Mouse (Mus musculus) liver, embryonic 16.5 days (tissue): Measurements from ENCODE around the gene 2310039H08Rik. TPM values are rescaled to one million over a fixed set of nuclear protein-coding genes. Genes with fewer than 3 reads are reported as not detected.

Source experiments
- ATAC-seq: fragments of 200-750 bp; cut with Nextera tagmentation; 2 replicates; pipeline ENCODE4 v1.8.0; 2017; ENCODE audit warnings: low read depth, mild to moderate bottlenecking, moderate number of reproducible peaks, moderate library complexity
- H3K27ac ChIP-seq: fragments of 300-500 bp; sonication (generic); 2 replicates; pipeline ENCODE4 v1.5.1; 2014; ENCODE audit warnings: mild to moderate bottlenecking, low read length
- H3K27me3 ChIP-seq: fragments of 300-500 bp; sonication (generic); 2 replicates; pipeline ENCODE4 v1.6.1; 2014; ENCODE audit warnings: low read depth, low read length, mixed read lengths; ENCODE audit not compliant: control insufficient read depth, insufficient read depth
- H3K36me3 ChIP-seq: fragments of 300-500 bp; sonication (generic); 2 replicates; pipeline ENCODE4 v1.6.1; 2014; ENCODE audit warnings: mild to moderate bottlenecking; ENCODE audit not compliant: control insufficient read depth, insufficient read depth
- H3K4me1 ChIP-seq: fragments of 300-500 bp; sonication (generic); 2 replicates; pipeline ENCODE4 v1.6.1; 2014; ENCODE audit warnings: low read depth, low read length, mixed read lengths; ENCODE audit not compliant: control insufficient read depth
- H3K4me2 ChIP-seq: fragments of 300-500 bp; sonication (generic); 2 replicates; pipeline ENCODE4 v1.6.1; 2014; ENCODE audit warnings: low read depth, low read length, mixed read lengths
- H3K4me3 ChIP-seq: fragments of 300-500 bp; sonication (generic); 2 replicates; pipeline ENCODE4 v1.5.1; 2014; ENCODE audit warnings: low read depth, mild to moderate bottlenecking, low read length
- H3K9ac ChIP-seq: fragments of 300-500 bp; sonication (generic); 2 replicates; pipeline ENCODE4 v1.6.1; 2014; ENCODE audit warnings: low read depth, low read length
- H3K9me3 ChIP-seq: fragments of 300-500 bp; sonication (generic); replicated peaks from 2 replicates; pipeline ENCODE4 v1.6.1; 2016; ENCODE audit warnings: low read length; ENCODE audit not compliant: control insufficient read depth
- WGBS: fragments of 180-500 bp; shearing (Covaris S2); extraction: QIAGEN DNeasy Blood & Tissue Kit; methylation state at CpG from one replicate; pipeline ENCODE4 v1.1.7; 2014; ENCODE audit not compliant: insufficient replicate concordance; 5-methylcytosine and 5-hydroxymethylcytosine counted together
- polyA plus RNA-seq: library from polyadenylated mRNA; unstranded; fragments of >200 nt; fragmentation: Nextera tagmentation; extraction: Ambion mirVana; gene quantifications from 2 replicates; pipeline ENCODE4 v1.2.1, GENCODE M21; 2015

Gene 2310039H08Rik
- polyA plus RNA-seq = 56.1 and 56.6 TPM in 2 replicates

DNA sequence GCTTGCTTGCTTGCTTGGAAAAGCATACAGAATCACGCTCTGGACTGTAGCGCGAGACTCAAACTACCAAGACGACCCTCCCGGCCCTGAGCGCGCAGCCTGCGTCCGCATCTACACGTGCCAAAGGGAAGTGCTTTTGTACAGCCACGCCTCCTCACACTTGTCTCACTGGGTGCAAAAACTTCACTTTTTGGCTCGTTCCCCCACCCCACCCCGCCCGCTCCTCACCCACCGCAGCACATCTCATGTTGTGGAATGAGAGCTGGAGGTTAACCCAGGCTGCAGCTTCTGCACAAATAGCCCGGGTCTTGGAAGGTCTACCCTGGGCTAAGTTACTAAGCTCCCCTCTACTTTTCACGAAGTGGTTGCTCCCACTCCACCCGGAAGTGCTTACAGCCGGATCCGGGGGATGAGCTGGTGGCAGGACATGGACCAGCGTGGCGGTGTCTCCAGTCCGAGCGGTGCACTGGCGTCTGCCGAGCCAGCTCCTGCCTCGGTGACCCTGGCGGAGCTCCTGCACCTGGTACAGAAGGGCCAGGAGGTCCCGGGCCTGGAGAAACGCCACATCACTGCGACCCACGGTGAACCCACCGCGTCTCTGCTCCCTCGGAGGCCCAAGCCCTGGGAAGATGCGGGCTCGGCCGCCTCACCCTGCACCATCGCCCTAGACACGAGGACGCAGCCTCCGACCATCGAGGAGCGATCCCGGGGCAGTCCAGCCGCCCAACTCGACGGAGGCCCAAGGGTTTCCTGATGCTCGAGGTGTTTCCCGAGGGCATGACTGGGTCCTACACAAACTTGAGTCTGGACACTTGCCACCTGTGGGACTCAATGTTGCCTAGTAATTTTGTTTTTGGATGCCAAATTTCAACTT lies at the start of gene 2310039H08Rik:
2310039H08Rik (plus strand) TSS at position 232 of the 874 bp plus-strand sequence.
- WGBS = under 1% methylated on average over 50 of the region's 50 CpGs

GRCm38 (mm10) chr17:46724477-46725084 lies 47.9 kb upstream of the 2310039H08Rik start:
- no peak overlapping the region for H3K27ac ChIP-seq
- H3K9ac ChIP-seq = no peak overlapping the region
- H3K36me3 ChIP-seq = no peaks in the 10 kb centered on the region
- no peak for ATAC-seq
- H3K27me3 ChIP-seq = 0 out of 2 replicates have a peak, but pooled peaks cover 2% of the 10 kb centered on the region
- H3K4me1 ChIP-seq = no peaks in the 10 kb centered on the region; the same call in 1 of the 2 replicates
- no peak overlapping the region for H3K4me2 ChIP-seq
- no peaks in the 10 kb centered on the region for H3K9me3 ChIP-seq
- 78% methylated on average over 14 of the region's 20 CpGs for WGBS
- H3K4me3 ChIP-seq = no peak overlapping the region

More for the DNA sequence above, at the start of gene 2310039H08Rik:
- peak; percentile 84 for ATAC-seq
- peaks cover 19% of the 10 kb centered on the region for H3K36me3 ChIP-seq
- no peaks in the 10 kb centered on the region for H3K27me3 ChIP-seq
- peak within 1 kb of the TSS; percentile 85 for H3K27ac ChIP-seq
- peaks cover 24% of the 10 kb centered on the region for H3K4me1 ChIP-seq
- H3K4me2 ChIP-seq = peak within 1 kb of the TSS; percentile 73
- H3K9me3 ChIP-seq = no peaks in the 10 kb centered on the region
- H3K9ac ChIP-seq = peak within 1 kb of the TSS; percentile 85
- H3K4me3 ChIP-seq = peak within 1 kb of the TSS; percentile 88

GRCm38 (mm10) chr17:46725273-46725672 lies 47.2 kb upstream of the 2310039H08Rik start:
- no peaks in the 10 kb centered on the region for H3K36me3 ChIP-seq
- H3K4me1 ChIP-seq = no peaks in the 10 kb centered on the region; the same call in 1 of the 2 replicates
- no peaks in the 10 kb centered on the region for H3K9me3 ChIP-seq
- H3K27ac ChIP-seq = no peak overlapping the region
- H3K4me2 ChIP-seq = no peak overlapping the region
- 0 out of 2 replicates have a peak, but pooled peaks cover 2% of the 10 kb centered on the region for H3K27me3 ChIP-seq
- H3K9ac ChIP-seq = no peak overlapping the region
- H3K4me3 ChIP-seq = no peak overlapping the region
- no peak for ATAC-seq
- 64% methylated on average over 9 of the region's 9 CpGs for WGBS

DNA sequence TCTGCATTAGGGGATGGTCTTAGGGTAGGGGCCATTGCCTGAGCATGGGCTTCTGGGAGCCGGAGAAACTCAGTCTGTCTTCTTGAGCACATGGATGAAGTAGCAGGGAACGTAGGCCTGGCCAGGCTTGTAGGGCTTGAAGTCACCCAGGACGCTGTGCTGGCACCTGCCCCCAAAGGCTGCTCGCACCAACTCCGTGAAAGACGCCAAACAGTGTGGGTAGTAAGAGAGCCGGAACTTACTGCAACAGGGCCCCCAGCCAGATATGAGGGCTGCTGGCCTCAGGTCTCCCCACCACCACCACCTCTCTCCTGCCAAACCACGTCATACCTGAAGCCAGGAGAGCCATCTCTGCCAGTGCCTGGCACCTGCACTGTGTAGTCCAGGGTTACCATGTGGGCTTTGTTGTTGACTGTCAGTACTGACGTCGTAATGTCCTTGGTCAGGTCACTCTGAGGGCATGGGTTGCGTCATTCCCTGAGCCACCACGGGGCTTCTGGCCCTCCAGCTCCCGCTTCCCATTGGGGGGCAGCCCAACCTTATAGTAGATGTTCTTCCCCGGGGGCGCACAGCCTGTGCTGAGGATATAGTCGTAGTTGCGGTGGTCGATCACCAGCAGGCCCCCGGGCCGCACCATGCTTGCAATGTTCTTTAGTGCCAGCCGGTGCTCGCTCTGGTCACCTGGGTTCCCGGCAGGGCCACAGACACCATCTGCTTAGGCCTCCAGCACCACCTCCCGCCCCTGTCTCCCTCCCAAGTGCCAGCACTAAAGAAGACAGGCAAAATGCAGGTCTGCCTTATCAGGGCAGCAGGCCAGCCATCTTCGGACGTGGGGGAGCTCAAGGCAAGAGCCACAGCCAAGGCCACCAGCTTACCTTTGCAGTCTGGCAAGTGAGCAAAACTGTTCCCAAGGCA lies 46.4 kb upstream of the 2310039H08Rik start:
- Histone ChIP-seq H3K27ac (no peak overlapping the region), H3K9ac (no peak overlapping the region)

GRCm38 (mm10) chr17:46727271-46727670 lies 45.2 kb upstream of the 2310039H08Rik start:
- Histone ChIP-seq H3K4me1 (no peaks in the 10 kb centered on the region; the same call in 1 of the 2 replicates), H3K4me3 (no peak overlapping the region), H3K9ac (no peak overlapping the region), H3K9me3 (no peaks in the 10 kb centered on the region), H3K27me3 (0 out of 2 replicates have a peak, but pooled peaks cover 2% of the 10 kb centered on the region), H3K4me2 (no peak overlapping the region), H3K36me3 (no peaks in the 10 kb centered on the region), H3K27ac (no peak overlapping the region)
- WGBS = 84% methylated on average over 11 of the region's 11 CpGs
- no peak for ATAC-seq

More for the DNA sequence above, 46.4 kb upstream of the 2310039H08Rik start:
- Histone ChIP-seq H3K9me3 (no peaks in the 10 kb centered on the region), H3K27me3 (0 out of 2 replicates have a peak, but pooled peaks cover 2% of the 10 kb centered on the region), H3K4me3 (no peak overlapping the region), H3K4me2 (no peak overlapping the region), H3K4me1 (no peaks in the 10 kb centered on the region; the same call in 1 of the 2 replicates), H3K36me3 (no peaks in the 10 kb centered on the region)
- 76% methylated on average over 26 of the region's 26 CpGs for WGBS
- ATAC-seq = no peak

- no peak overlapping the region for H3K27ac ChIP-seq
- H3K9me3 ChIP-seq = no peaks in the 10 kb centered on the region
- no peaks in the 10 kb centered on the region for H3K36me3 ChIP-seq
- 34% methylated on average over 6 of the region's 6 CpGs for WGBS
- peak overlapping the region; percentile 48 for H3K4me3 ChIP-seq
- no peaks in the 10 kb centered on the region; the same call in 1 of the 2 replicates for H3K4me1 ChIP-seq
- ATAC-seq = no peak
- H3K4me2 ChIP-seq = peak overlapping the region; percentile 23
- 0 out of 2 replicates have a peak, but pooled peaks cover 2% of the 10 kb centered on the region for H3K27me3 ChIP-seq
- no peak overlapping the region for H3K9ac ChIP-seq
Measured at GRCm38 (mm10) chr17:46728021-46728420, 44.4 kb upstream of the 2310039H08Rik start.

DNA sequence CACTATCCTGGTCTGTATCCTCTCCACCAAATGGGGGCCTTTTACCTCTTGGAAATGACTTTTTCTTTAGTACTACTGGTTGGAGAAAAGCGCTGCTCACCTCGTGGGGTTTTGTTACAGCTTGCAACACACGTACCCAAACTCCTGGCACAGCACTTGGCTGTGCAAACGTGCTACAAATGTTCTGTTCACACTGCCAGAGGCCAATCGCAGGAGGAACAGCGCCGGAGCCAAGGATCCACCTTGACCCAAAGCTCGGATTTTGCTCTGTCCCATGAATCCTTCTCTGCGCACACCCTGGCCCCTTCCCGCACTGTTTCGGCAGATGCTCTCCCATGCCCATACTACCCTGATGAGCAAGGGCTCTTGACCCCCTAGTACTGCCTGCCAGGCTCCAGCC lies 43.9 kb upstream of the 2310039H08Rik start:
- Histone ChIP-seq H3K4me3 (peak overlapping the region; percentile 48), H3K36me3 (no peaks in the 10 kb centered on the region), H3K27ac (peak overlapping the region; percentile 66), H3K4me1 (no peaks in the 10 kb centered on the region; the same call in 1 of the 2 replicates), H3K27me3 (0 out of 2 replicates have a peak, but pooled peaks cover 2% of the 10 kb centered on the region), H3K9me3 (no peaks in the 10 kb centered on the region), H3K9ac (peak overlapping the region; percentile 43), H3K4me2 (peak overlapping the region; percentile 22; the same call in 1 of the 2 replicates)
- ATAC-seq = peak; percentile 8
- WGBS = 52% methylated on average over 11 of the region's 11 CpGs

DNA sequence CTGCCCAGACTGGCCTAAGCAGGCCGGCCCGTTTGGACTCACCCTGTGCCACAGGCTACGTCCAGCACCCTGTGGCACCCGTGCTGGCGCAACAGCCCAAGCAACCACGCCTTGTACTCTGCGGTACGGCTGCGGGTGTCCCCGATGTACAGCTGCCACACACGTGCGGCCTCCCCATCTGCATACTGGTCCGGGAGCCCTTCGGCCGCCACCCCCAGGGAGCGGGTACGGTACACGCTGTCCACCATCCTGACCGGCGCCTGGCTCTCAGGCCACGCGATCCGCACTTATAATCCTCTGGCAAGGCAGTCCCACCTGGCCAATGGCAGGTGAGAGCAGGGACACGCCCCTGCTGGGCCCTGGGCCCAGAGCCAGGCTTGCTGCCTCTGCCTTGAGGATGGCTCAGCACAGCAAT lies 43.5 kb upstream of the 2310039H08Rik start, which contains the start of gene Gnmt:
Gnmt (minus strand) TSS at position 265 of the 415 bp plus-strand sequence.
- Histone ChIP-seq H3K36me3 (no peaks in the 10 kb centered on the region), H3K4me2 (peak within 1 kb of the TSS; percentile 23), H3K4me1 (no peaks in the 10 kb centered on the region; the same call in 1 of the 2 replicates), H3K9ac (peak within 1 kb of the TSS; percentile 43), H3K9me3 (no peaks in the 10 kb centered on the region), H3K27me3 (0 out of 2 replicates have a peak, but pooled peaks cover 2% of the 10 kb centered on the region), H3K4me3 (peak within 1 kb of the TSS; percentile 48), H3K27ac (peak within 1 kb of the TSS; percentile 66)
- peak; percentile 88 for ATAC-seq
- 38% methylated on average over 24 of the region's 24 CpGs for WGBS
